Mouse (Mus musculus) myocyte (in vitro differentiated cells): ENCODE results near the gene Akirin2. TPM values are rescaled to one million over a fixed set of nuclear protein-coding genes. Genes with fewer than 3 reads are reported as not detected.

ENCODE experiments used
- H3K27me3 ChIP-seq: one replicate; pipeline ENCODE4 v1.6.1; 2011; ENCODE audit not compliant: control insufficient read depth, insufficient read depth, insufficient read length
- H3K36me3 ChIP-seq: one replicate; pipeline ENCODE4 v1.6.1; 2011; ENCODE audit not compliant: control insufficient read depth, insufficient read depth
- H3K4me2 ChIP-seq: one replicate; pipeline ENCODE4 v1.6.1; 2011; ENCODE audit warnings: low read depth, control low read depth
- H3K4me3 ChIP-seq: one replicate; pipeline ENCODE4 v1.5.1; 2011; ENCODE audit warnings: mild to moderate bottlenecking, control low read depth, moderate library complexity
- H3K79me2 ChIP-seq: one replicate; pipeline ENCODE4 v1.6.1; 2011; ENCODE audit not compliant: control insufficient read depth, insufficient read depth
- H3ac ChIP-seq: one replicate; pipeline ENCODE4 v1.6.1; 2011; ENCODE audit not compliant: control insufficient read depth, insufficient read length
- CEBPB ChIP-seq: IDR thresholded peaks from 2 replicates; pipeline ENCODE4 v1.6.1; 2011; ENCODE audit warnings: mild to moderate bottlenecking, moderate library complexity; ENCODE audit not compliant: poor library complexity, insufficient read depth, severe bottlenecking
- E2F4 ChIP-seq: IDR thresholded peaks from one replicate; pipeline ENCODE4 v1.6.1; 2011; ENCODE audit warnings: mild to moderate bottlenecking, control low read depth, moderate library complexity; ENCODE audit not compliant: insufficient read depth
- MAX ChIP-seq: IDR thresholded peaks from one replicate; pipeline ENCODE4 v1.6.1; 2011; ENCODE audit warnings: low read depth, mild to moderate bottlenecking, control low read depth
- MYOD1 ChIP-seq, 3 experiments: IDR thresholded peaks; one replicate each; pipeline ENCODE4 v1.6.1; 2011; ENCODE audit warnings: control low read depth in 2 of 3, low read depth in 2 of 3, mild to moderate bottlenecking in 2 of 3, moderate library complexity in 1 of 3; ENCODE audit not compliant: insufficient read length in 2 of 3, control insufficient read depth in 1 of 3
- MYOG ChIP-seq, 3 experiments: IDR thresholded peaks; one replicate each; pipeline ENCODE4 v1.6.1; 2011; ENCODE audit warnings: control low read depth in 2 of 3, low read depth in 2 of 3, mild to moderate bottlenecking in 2 of 3; ENCODE audit not compliant: insufficient read length in 2 of 3, control insufficient read depth in 1 of 3, insufficient read depth in 1 of 3
- POLR2A ChIP-seq: IDR thresholded peaks from one replicate; pipeline ENCODE4 v1.6.1; 2011; ENCODE audit warnings: low read depth, mild to moderate bottlenecking, control low read depth, moderate library complexity; ENCODE audit not compliant: insufficient read length
- POLR2AphosphoS2 ChIP-seq: IDR thresholded peaks from one replicate; pipeline ENCODE4 v1.6.1; 2011; ENCODE audit warnings: low read depth, control low read depth; ENCODE audit not compliant: insufficient read length
- REST ChIP-seq: IDR thresholded peaks from one replicate; pipeline ENCODE4 v1.6.1; 2011; ENCODE audit warnings: mild to moderate bottlenecking, control low read depth, moderate library complexity; ENCODE audit not compliant: insufficient read depth, insufficient read length
- SRF ChIP-seq: IDR thresholded peaks from one replicate; pipeline ENCODE4 v1.6.1; 2011; ENCODE audit warnings: low read depth; ENCODE audit not compliant: control insufficient read depth, insufficient read length
- TCF12 ChIP-seq: IDR thresholded peaks from one replicate; pipeline ENCODE4 v1.6.1; 2011; ENCODE audit warnings: mild to moderate bottlenecking, control low read depth; ENCODE audit not compliant: poor library complexity, insufficient read depth, severe bottlenecking
- TCF3 ChIP-seq: IDR thresholded peaks from one replicate; pipeline ENCODE4 v1.6.1; 2011; ENCODE audit warnings: low read depth, control low read depth; ENCODE audit not compliant: insufficient read length
- USF1 ChIP-seq: IDR thresholded peaks from one replicate; pipeline ENCODE4 v1.6.1; 2011; ENCODE audit warnings: low read depth, mild to moderate bottlenecking, control low read depth, moderate library complexity
- polyA plus RNA-seq: library from polyadenylated mRNA; unstranded; fragments of >200 nt; fragmentation: generic; extraction: Trizol; gene quantifications from one replicate; pipeline ENCODE4 v1.2.1, GENCODE M21; 2012; ENCODE audit warnings: missing spikeins

The Akirin2 gene
- polyA plus RNA-seq, 1 experiment, result 97.4 TPM

- Histone ChIP-seq H3ac (no peak overlapping the region), H3K36me3 (peaks cover 41% of the 10 kb centered on the region), H3K4me2 (no peak overlapping the region), H3K4me3 (no peak overlapping the region), H3K79me2 (no peaks in the 10 kb centered on the region), H3K27me3 (no peaks in the 10 kb centered on the region)
- TF ChIP-seq CEBPB (no peak), SRF (no peak), POLR2A (no peak), MAX (no peak), E2F4 (no peak), USF1 (no peak), MYOD1 (IDR thresholded peaks at IDR 0.05; ENCODE audit: control insufficient read depth in 1 of 3, insufficient read length in 2 of 3, low read depth in 2 of 3) (peak in 1 of 3 experiments; percentile 45), POLR2AphosphoS2 (no peak), TCF3 (no peak), MYOG (IDR thresholded peaks at IDR 0.05; ENCODE audit: control insufficient read depth in 1 of 3, insufficient read depth in 1 of 3, insufficient read length in 2 of 3, low read depth in 2 of 3) (peak in 1 of 3 experiments; percentile 24)
Observed at GRCm38 (mm10) chr4:34581990-34582389, 31.3 kb downstream of the Akirin2 start.

- Histone ChIP-seq H3K36me3 (peaks cover 37% of the 10 kb centered on the region), H3K79me2 (no peaks in the 10 kb centered on the region), H3ac (no peak overlapping the region), H3K27me3 (no peaks in the 10 kb centered on the region), H3K4me3 (no peak overlapping the region), H3K4me2 (no peak overlapping the region)
- TF ChIP-seq MYOG (IDR thresholded peaks at IDR 0.05; ENCODE audit: control insufficient read depth in 1 of 3, insufficient read depth in 1 of 3, insufficient read length in 2 of 3, low read depth in 2 of 3) (peak in 1 of 3 experiments; percentile 18), CEBPB (no peak), TCF3 (no peak), POLR2AphosphoS2 (peak; percentile 52), E2F4 (no peak), REST (no peak), TCF12 (no peak), MAX (no peak), MYOD1 (IDR thresholded peaks at IDR 0.05; ENCODE audit: control insufficient read depth in 1 of 3, insufficient read length in 2 of 3, low read depth in 2 of 3) (peak in 1 of 3 experiments; percentile 27), POLR2A (peak; percentile 36), SRF (no peak), USF1 (no peak)
Observed at GRCm38 (mm10) chr4:34582476-34582875, 31.7 kb downstream of the Akirin2 start.

- peaks cover 33% of the 10 kb centered on the region for H3K36me3 ChIP-seq
- TF ChIP-seq E2F4 (no peak), MYOD1 (IDR thresholded peaks at IDR 0.05; ENCODE audit: control insufficient read depth in 1 of 3, insufficient read length in 2 of 3, low read depth in 2 of 3) (no peak), TCF12 (no peak), MAX (no peak)
- H3ac ChIP-seq, result no peak overlapping the region
- H3K27me3 ChIP-seq, result no peaks in the 10 kb centered on the region
- H3K79me2 ChIP-seq, result no peaks in the 10 kb centered on the region
- no peak overlapping the region for H3K4me3 ChIP-seq
- H3K4me2 ChIP-seq, result no peak overlapping the region
Observed at GRCm38 (mm10) chr4:34583427-34583826, 32.7 kb downstream of the Akirin2 start.

- H3K4me2 ChIP-seq, result peak overlapping the region; percentile 25
- no peaks in the 10 kb centered on the region for H3K27me3 ChIP-seq
- no peak overlapping the region for H3ac ChIP-seq
- peaks cover 29% of the 10 kb centered on the region for H3K36me3 ChIP-seq
- H3K4me3 ChIP-seq, result no peak overlapping the region
- TF ChIP-seq POLR2A (no peak), MYOG (IDR thresholded peaks at IDR 0.05; ENCODE audit: control insufficient read depth in 1 of 3, insufficient read depth in 1 of 3, insufficient read length in 2 of 3, low read depth in 2 of 3) (no peak), CEBPB (no peak), TCF3 (no peak), TCF12 (no peak), REST (no peak), SRF (no peak), USF1 (no peak), MYOD1 (IDR thresholded peaks at IDR 0.05; ENCODE audit: control insufficient read depth in 1 of 3, insufficient read length in 2 of 3, low read depth in 2 of 3) (no peak), POLR2AphosphoS2 (no peak), E2F4 (no peak), MAX (no peak)
- H3K79me2 ChIP-seq, result no peaks in the 10 kb centered on the region
Observed at GRCm38 (mm10) chr4:34584871-34585607, 34.3 kb downstream of the Akirin2 start.

- H3K27me3 ChIP-seq, result no peaks in the 10 kb centered on the region
- TF ChIP-seq MYOD1 (IDR thresholded peaks at IDR 0.05; ENCODE audit: control insufficient read depth in 1 of 3, insufficient read length in 2 of 3, low read depth in 2 of 3), result no peak
- TF ChIP-seq TCF12, result no peak
- no peak for TF ChIP-seq MYOG (IDR thresholded peaks at IDR 0.05; ENCODE audit: control insufficient read depth in 1 of 3, insufficient read depth in 1 of 3, insufficient read length in 2 of 3, low read depth in 2 of 3)
- TF ChIP-seq POLR2AphosphoS2, result no peak
- no peak for TF ChIP-seq REST
- no peak for TF ChIP-seq SRF
- TF ChIP-seq CEBPB, result no peak
- TF ChIP-seq POLR2A, result no peak
- no peak for TF ChIP-seq MAX
- TF ChIP-seq USF1, result no peak
- TF ChIP-seq E2F4, result no peak
- no peak for TF ChIP-seq TCF3
- no peak overlapping the region for H3K4me3 ChIP-seq
- no peak overlapping the region for H3K4me2 ChIP-seq
- H3ac ChIP-seq, result no peak overlapping the region
- H3K36me3 ChIP-seq, result peaks cover 16% of the 10 kb centered on the region
- no peaks in the 10 kb centered on the region for H3K79me2 ChIP-seq
Observed at GRCm38 (mm10) chr4:34603123-34603522, 52.4 kb downstream of the Akirin2 start.
